Mouse (Mus musculus) cerebellum, adult 2 months (tissue): Measurements from ENCODE around the gene Gucd1.

Experiments
- CTCF ChIP-seq: fragments of 200-500 bp; IDR thresholded peaks from 2 replicates; pipeline ENCODE4 v1.5.1; 2011; ENCODE audit warnings: low read depth, mild to moderate bottlenecking, control low read depth, low read length, moderate library complexity, borderline replicate concordance; ENCODE audit not compliant: insufficient read depth
- POLR2A ChIP-seq: fragments of 200-500 bp; IDR thresholded peaks from 2 replicates; pipeline ENCODE4 v1.6.1; 2011; ENCODE audit warnings: low read length, control low read depth, borderline replicate concordance; ENCODE audit not compliant: insufficient read depth

GRCm38 (mm10) chr10:75514361-75514760 lies 3.4 kb downstream of the Gucd1 start:
- TF ChIP-seq POLR2A (no peak), CTCF (no peak)
